Mouse (Mus musculus): ENCODE data around the gene Map7. TPM values are rescaled to one million over a fixed set of nuclear protein-coding genes. Genes with fewer than 3 reads are reported as not detected.

Gene Map7
- total RNA-seq, 1 experiment from 2014 or later = 156 TPM

DNA sequence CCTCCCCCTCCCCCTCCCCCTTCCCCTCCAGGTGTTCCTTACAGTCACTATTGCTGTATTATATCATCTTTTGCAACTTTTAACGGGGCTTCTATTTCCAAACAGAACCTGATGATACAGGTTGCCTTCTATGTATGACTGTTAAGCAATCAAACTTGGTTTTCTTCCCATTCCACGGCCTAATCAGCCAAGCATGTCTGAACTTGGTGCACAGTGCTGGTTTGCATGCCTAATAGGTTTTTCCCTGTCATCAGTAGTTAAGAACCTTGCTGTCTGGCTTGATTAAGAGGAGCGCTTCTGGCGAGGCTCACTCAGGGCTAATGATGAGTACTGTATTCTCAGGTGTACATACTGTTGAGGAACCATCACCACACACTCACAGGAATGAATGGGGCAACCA, 25.5 kb downstream of the Map7 start:
- no peak for ATAC-seq (replicated peaks in 1 of 2; ENCODE audit: insufficient read depth in 1 of 2, low FRiP score in 2 of 2, low TSS enrichment in 1 of 2, low read depth in 1 of 2, poor library complexity in 2 of 2, severe bottlenecking in 2 of 2)

GRCm38 (mm10) chr10:20176054-20176453, 27.8 kb downstream of the Map7 start:
- no peak for ATAC-seq (replicated peaks in 1 of 2; ENCODE audit: insufficient read depth in 1 of 2, low FRiP score in 2 of 2, low TSS enrichment in 1 of 2, low read depth in 1 of 2, poor library complexity in 2 of 2, severe bottlenecking in 2 of 2)

DNA sequence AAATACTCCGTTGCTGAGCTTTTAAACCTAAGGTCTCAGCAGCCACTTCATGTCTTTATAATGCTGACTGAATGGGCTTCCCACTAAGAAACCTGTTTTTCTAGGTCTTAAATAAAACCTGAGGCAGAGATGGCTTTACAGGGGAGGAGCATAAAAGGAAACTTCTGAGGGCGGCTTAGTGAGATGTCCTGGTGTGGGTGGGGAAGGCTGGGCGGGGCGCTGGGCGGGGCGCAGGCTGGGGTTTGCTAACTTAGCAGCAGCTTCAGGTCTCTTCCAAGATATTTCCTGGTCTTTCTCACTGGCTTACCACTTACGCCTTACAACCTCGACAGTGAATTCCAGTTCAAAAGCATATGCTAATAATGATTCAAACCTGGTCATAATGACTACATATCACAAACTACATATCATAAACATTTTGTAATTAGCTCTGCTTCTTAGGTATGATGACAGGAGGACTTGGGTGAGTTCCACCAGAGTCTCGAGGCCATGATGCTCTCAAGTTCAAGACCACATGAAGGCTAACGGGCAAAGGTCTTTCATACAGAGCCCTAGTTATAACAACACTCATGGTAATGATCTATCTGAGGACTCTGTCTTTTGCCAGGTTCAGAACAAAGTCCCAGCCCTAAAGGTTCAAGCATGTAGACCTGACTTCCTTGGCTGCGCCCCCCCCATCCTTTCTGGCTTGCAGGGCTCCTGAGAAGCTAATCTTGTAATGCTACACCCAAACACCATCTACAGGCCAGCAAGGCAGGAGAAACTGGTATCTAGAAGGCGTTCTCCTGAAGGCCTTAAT, 30.7 kb downstream of the Map7 start:
- ATAC-seq (replicated peaks in 1 of 2; ENCODE audit: insufficient read depth in 1 of 2, low FRiP score in 2 of 2, low TSS enrichment in 1 of 2, low read depth in 1 of 2, poor library complexity in 2 of 2, severe bottlenecking in 2 of 2) = no peak

DNA sequence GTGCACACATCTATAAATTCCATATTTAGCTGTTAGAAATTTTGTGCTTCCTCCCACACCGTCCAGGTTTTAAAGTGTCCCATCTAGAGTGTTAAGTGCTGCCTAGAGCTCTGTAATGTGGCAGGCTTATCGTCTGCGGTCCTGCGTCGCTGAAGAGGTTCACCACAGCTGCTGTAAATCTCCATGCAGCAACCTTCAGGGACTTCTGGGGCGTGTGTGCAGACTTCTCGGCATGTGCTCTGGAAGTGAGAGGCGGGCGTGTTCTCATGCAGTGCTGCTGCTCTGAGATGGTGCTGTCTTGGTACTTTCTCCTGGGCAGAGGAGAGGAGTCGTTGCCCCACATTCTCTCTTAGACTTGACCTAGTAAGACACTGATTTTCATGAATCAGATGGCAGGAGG, 32.9 kb downstream of the Map7 start:
- peak; percentile 85 to 86 for ATAC-seq (replicated peaks in 1 of 2; ENCODE audit: insufficient read depth in 1 of 2, low FRiP score in 2 of 2, low TSS enrichment in 1 of 2, low read depth in 1 of 2, poor library complexity in 2 of 2, severe bottlenecking in 2 of 2)

GRCm38 (mm10) chr10:20181680-20182399, 33.6 kb downstream of the Map7 start:
- ATAC-seq (replicated peaks in 1 of 2; ENCODE audit: insufficient read depth in 1 of 2, low FRiP score in 2 of 2, low TSS enrichment in 1 of 2, low read depth in 1 of 2, poor library complexity in 2 of 2, severe bottlenecking in 2 of 2) = no peak

- ATAC-seq (replicated peaks in 1 of 2; ENCODE audit: insufficient read depth in 1 of 2, low FRiP score in 2 of 2, low TSS enrichment in 1 of 2, low read depth in 1 of 2, poor library complexity in 2 of 2, severe bottlenecking in 2 of 2) = no peak
Observed at GRCm38 (mm10) chr10:20184326-20184725, 36.1 kb downstream of the Map7 start.

GRCm38 (mm10) chr10:20185264-20185663, 37.0 kb downstream of the Map7 start:
- no peak for ATAC-seq (replicated peaks in 1 of 2; ENCODE audit: insufficient read depth in 1 of 2, low FRiP score in 2 of 2, low TSS enrichment in 1 of 2, low read depth in 1 of 2, poor library complexity in 2 of 2, severe bottlenecking in 2 of 2)

GRCm38 (mm10) chr10:20185806-20186205, 37.5 kb downstream of the Map7 start:
- no peak for ATAC-seq (replicated peaks in 1 of 2; ENCODE audit: insufficient read depth in 1 of 2, low FRiP score in 2 of 2, low TSS enrichment in 1 of 2, low read depth in 1 of 2, poor library complexity in 2 of 2, severe bottlenecking in 2 of 2)

DNA sequence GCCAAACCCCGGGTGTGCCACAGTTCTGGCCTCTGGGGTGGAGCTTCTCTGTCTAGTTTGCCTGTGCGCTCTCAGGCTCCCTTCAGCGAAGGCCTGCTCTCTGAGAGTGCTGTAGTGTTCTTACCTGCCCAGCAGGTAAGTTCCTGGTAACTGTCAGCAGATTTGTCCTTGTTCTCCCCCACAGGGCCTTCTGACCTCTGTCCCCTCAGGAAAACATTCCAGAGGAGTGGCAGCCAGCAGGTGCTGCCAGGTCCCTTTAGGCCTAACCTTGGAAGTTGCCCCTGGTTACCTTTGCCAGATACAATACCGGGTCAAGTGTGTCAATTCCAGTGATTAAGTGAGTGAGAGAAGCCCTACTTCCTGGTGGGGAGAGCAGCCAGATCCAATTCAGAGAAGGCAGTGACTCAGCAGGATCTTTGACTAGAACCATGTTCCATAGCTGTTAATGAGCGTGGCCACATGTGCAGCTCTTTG, 38.6 kb downstream of the Map7 start:
- peak; percentile 25 to 57; a peak in 2 of 4 replicates for ATAC-seq (replicated peaks in 1 of 2; ENCODE audit: insufficient read depth in 1 of 2, low FRiP score in 2 of 2, low TSS enrichment in 1 of 2, low read depth in 1 of 2, poor library complexity in 2 of 2, severe bottlenecking in 2 of 2)

DNA sequence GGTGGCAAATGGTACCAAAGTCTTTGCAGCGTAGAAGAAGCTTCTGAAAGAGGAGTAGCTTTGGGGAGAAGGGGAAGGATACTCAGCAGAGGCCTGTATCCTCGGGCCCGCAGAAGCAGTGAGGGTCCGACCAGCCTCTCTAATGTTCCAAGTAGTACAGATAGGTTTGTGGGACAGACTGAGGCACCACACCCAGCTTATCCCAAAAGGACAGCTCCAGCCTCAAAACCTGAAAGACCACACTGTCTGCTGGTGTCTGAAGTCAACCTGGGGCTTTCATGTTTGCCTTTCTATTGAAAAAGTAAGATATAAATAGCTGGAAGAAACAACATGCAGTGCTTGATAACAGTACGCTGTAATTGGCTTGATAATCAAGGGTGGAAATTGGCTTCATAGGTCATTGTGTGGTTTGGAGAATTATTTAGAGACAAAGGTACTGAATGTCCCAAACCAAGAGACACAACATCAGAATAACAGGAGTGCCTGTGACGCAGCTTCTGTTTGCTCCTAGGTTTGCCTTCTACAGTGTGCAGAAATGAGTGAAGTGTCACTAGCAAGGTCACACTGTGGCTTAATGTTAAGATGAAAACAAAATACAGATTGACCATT, 42.0 kb downstream of the Map7 start:
- ATAC-seq (replicated peaks in 1 of 2; ENCODE audit: insufficient read depth in 1 of 2, low FRiP score in 2 of 2, low TSS enrichment in 1 of 2, low read depth in 1 of 2, poor library complexity in 2 of 2, severe bottlenecking in 2 of 2) = no peak

- no peak for ATAC-seq (replicated peaks in 1 of 2; ENCODE audit: insufficient read depth in 1 of 2, low FRiP score in 2 of 2, low TSS enrichment in 1 of 2, low read depth in 1 of 2, poor library complexity in 2 of 2, severe bottlenecking in 2 of 2)
Observed at GRCm38 (mm10) chr10:20194847-20195540, 46.7 kb downstream of the Map7 start.

GRCm38 (mm10) chr10:20197039-20197438, 48.8 kb downstream of the Map7 start:
- peak; percentile 65 to 78; a peak in 3 of 4 replicates for ATAC-seq (replicated peaks in 1 of 2; ENCODE audit: insufficient read depth in 1 of 2, low FRiP score in 2 of 2, low TSS enrichment in 1 of 2, low read depth in 1 of 2, poor library complexity in 2 of 2, severe bottlenecking in 2 of 2)

GRCm38 (mm10) chr10:20198968-20199737, 50.9 kb downstream of the Map7 start:
- ATAC-seq (replicated peaks in 1 of 2; ENCODE audit: insufficient read depth in 1 of 2, low FRiP score in 2 of 2, low TSS enrichment in 1 of 2, low read depth in 1 of 2, poor library complexity in 2 of 2, severe bottlenecking in 2 of 2) = no peak

DNA sequence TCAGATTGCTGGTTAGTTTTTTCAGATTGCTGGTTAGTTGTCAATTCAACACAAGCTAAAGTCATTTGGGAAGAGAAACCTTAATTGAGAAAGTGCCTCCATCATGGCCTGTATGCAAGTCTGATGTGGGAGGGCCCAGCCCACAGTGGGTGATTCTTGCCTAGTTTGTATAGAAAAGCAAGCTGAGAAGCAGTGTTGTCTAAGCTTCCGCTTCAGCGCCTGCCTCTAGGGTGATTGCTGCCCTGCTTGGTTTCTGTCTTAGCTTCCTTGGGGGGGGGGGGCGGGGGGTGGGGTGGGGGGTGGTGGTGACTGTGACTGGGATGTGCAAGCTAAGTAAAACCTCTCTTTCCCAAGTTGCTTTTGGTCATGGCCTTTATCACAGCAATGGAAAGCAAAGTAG, 53.0 kb downstream of the Map7 start:
- no peak for ATAC-seq (replicated peaks in 1 of 2; ENCODE audit: insufficient read depth in 1 of 2, low FRiP score in 2 of 2, low TSS enrichment in 1 of 2, low read depth in 1 of 2, poor library complexity in 2 of 2, severe bottlenecking in 2 of 2)

DNA sequence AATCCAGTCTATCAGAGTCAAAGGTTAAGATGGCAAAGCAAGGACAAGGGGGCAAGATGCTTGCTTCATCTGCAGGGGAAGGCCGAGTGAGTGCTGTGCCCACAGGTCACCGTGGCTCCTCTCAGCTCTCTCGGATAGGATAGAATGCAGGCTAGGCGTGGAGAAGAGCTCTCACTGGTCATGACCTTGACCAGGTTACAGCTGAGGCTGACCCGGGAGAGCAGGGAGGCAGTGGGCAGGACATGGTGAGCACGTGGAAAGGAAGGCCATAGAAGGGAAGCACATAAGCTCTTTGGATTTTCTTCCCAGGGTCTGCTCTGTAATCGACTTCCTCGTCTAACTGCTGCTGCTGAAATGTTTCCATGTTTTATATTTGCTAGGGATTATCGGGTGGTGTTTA, 53.9 kb downstream of the Map7 start:
- ATAC-seq (replicated peaks in 1 of 2; ENCODE audit: insufficient read depth in 1 of 2, low FRiP score in 2 of 2, low TSS enrichment in 1 of 2, low read depth in 1 of 2, poor library complexity in 2 of 2, severe bottlenecking in 2 of 2) = no peak

- ATAC-seq (replicated peaks in 1 of 2; ENCODE audit: insufficient read depth in 1 of 2, low FRiP score in 2 of 2, low TSS enrichment in 1 of 2, low read depth in 1 of 2, poor library complexity in 2 of 2, severe bottlenecking in 2 of 2) = no peak
Observed at GRCm38 (mm10) chr10:20202818-20203217, 54.5 kb downstream of the Map7 start.

DNA sequence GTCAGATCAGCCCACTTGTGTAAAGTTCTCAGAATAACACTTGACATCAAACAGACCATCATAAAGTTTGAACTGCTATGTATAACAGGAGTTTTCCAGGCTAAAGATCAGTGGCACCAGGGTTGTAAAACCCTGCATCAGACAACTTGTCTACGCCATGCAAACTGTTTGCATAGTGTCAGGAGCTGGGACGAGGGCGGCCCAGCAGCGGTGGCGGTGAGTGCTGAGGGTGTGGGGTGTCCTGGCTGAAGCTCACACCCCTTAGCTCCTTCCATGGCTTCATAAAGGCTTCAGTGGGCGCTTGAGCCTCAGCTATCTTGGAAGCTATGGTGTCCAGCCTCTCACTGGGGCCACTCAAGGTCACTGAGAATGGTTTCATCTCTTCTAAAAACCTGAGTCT, 55.2 kb downstream of the Map7 start:
- no peak for ATAC-seq (replicated peaks in 1 of 2; ENCODE audit: insufficient read depth in 1 of 2, low FRiP score in 2 of 2, low TSS enrichment in 1 of 2, low read depth in 1 of 2, poor library complexity in 2 of 2, severe bottlenecking in 2 of 2)

All from hematopoietic stem cell, adult 5-6 weeks (primary cell).